Mouse (Mus musculus) erythroblast, adult 5-6 weeks (primary cell): ENCODE data around the gene Map2k5. TPM values are rescaled to one million over a fixed set of nuclear protein-coding genes. Genes with fewer than 3 reads are reported as not detected.

Experiments used
- ATAC-seq: replicated peaks from 2 replicates; pipeline ENCODE4 v1.8.0; 2016; ENCODE audit warnings: moderate number of reproducible peaks, mild to moderate bottlenecking, moderate TSS enrichment, inconsistent platforms; ENCODE audit not compliant: poor library complexity, low FRiP score, severe bottlenecking
- total RNA-seq, 2 experiments: library from RNA; stranded (forward) in 1 of 2; stranded (reverse) in 1 of 2; fragments of 150-400 nt in 1 of 2; fragments of 200-764, 138-1000 nt in 1 of 2; gene quantifications; 2 replicates each; pipeline versions ENCODE4 v1.2.3 to v1.2.4; 2015 to 2017; ENCODE audit warnings: low replicate concordance in 2 of 2

Gene Map2k5
- total RNA-seq, 2 experiments from 2014 or later = 3.1 to 4.6 TPM

DNA sequence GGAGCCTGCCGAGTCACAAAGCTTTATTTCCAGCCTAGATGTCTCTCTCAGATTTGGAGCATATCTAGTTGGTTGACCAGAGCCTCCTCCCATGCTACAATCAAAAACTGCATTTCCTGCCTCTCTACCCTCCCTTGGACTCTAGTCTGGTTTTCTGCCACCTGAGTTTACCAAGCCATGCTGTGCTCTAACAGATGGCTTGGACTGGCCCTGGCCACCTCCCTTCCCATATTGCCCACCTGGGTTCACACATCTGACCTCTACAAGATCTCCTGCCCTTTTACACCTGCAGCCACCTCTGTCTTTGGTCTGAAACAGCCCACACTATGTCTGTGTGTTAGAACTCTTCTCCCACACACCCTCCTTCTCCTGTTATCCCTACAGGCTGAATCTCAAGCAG, 29.6 kb downstream of the Map2k5 start:
- ATAC-seq = no peak

DNA sequence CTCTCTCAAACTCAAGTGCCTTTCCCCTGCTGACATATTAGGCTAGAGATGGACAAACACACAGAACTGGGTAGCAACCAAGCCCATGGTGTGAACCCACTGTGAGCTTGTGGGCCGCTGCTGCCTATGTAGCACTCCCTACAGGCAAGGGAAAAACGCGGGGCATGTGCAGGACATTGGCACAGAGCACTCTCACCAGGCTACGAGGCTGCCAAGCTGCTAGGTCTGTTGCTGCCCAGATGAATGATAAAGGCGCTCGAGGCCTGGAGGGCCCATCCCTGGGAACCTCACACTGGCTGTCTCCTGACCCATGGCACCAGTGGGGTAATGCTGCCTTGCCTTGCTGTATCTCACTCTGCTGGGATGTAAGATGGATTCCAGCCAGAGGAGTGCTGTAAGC, 31.7 kb downstream of the Map2k5 start:
- ATAC-seq = 0 out of 2 replicates have a peak, but pooled peaks have one; percentile 20

DNA sequence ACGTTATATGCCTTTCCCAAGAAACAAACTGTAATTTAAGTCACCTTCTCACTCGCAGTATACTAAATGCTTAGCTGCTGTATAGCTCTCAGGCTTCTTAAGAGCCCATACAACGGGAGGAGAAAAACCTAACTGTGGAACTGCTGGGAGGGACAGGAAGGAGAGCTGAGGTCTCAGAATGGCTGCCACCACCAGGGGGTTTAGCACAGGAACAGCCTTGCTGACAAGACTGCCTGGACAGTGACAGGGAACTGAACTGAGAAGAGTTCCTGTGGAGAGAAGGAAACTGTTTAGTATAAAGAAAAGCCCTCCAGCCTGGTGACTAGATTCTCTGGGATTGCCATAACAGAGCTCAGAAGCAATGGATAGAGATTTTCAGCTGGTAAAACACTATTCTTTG, 35.9 kb downstream of the Map2k5 start:
- ATAC-seq = no peak

DNA sequence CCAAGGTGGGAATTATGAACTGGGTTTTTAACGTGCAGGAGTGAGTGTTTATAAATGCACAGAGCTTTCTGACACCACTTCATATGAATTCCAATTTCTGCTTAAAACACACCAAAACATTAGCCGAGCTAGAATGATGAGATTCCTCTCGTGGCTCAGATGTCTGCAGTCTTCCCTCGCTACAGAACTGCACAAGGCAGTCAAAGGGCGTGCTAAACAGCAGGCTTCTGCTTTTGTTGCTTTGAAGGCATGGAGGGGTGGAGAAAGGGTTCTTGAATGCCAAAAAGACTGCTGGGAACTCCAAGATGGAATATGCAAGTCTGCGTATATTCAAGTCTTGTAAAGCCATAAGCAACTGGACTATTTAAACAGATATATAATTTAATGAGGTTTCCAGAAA, 38.4 kb downstream of the Map2k5 start:
- ATAC-seq = no peak

DNA sequence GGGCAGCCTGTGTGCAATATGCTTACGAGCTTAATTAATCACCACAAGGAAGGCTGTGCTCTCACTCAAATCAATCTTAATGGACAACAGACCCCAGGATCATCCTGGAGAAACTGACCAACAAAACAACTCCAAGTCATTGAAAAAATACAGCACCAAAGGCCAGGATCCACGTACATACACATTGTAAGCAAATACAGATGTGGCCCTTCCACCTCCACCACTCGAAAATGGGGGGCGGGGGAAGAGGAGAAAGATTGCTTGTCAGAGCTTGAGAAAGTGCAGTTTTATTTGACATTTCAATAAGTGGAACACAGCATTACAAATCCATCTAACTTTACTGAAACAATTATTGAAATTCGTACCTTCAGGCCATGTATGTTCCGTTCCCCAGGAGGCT, 39.0 kb downstream of the Map2k5 start:
- no peak for ATAC-seq

DNA sequence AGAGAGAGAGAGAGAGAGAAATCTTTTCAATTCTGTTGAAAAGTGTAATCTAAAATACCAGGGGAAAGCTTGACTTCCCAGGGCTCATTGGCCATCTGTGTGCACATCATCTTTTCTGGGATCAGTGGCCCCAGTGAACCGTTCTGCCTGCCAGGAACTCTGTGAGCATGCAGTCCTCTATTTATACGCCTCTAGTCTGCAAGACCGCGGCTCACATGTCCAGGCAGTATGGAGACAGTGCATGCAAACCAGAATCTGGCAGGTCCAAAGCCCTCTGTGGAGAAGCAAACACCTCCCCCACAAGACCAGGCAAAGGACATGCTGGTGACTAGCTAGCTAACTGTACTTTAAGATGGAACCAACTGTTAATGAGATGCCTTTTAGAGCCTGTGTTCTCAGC, 41.9 kb downstream of the Map2k5 start:
- ATAC-seq = no peak

DNA sequence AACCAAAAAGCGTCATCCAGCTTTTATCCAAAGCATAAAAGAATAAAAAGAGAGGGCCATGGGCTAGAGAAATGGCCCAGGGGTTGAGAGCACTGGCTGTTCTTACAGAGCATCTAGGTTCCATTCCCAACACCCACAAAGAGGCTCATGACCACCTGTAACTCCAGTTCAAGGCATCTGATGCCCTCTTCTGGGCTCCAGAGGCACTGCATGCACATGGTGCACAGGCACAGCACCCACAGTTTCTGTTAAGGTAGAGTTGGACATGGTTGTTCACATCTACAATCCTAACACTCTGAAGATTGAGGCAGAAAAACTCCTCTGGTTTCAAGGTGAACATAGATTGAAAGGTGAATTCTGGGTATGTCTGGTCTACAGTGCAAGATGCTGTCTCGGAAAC, 44.6 kb downstream of the Map2k5 start:
- ATAC-seq = no peak

DNA sequence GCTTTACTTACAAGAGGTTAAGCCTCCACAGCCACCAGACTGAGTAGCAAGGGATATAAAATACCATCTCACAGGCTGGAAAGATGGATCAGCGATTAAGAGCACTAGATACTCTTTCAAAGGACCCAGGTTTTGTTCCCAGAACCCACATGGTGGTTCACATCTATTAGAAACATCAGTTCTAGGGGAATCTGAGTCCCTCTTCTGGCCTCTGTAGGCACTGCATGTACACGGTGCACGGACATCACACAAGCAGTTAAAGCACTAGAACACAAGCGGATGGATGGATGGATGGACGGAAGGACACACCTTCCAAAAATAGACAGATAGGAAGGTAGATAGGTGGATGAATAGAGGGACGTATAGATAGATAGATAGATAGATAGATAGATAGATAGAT, 46.5 kb downstream of the Map2k5 start:
- ATAC-seq = no peak

DNA sequence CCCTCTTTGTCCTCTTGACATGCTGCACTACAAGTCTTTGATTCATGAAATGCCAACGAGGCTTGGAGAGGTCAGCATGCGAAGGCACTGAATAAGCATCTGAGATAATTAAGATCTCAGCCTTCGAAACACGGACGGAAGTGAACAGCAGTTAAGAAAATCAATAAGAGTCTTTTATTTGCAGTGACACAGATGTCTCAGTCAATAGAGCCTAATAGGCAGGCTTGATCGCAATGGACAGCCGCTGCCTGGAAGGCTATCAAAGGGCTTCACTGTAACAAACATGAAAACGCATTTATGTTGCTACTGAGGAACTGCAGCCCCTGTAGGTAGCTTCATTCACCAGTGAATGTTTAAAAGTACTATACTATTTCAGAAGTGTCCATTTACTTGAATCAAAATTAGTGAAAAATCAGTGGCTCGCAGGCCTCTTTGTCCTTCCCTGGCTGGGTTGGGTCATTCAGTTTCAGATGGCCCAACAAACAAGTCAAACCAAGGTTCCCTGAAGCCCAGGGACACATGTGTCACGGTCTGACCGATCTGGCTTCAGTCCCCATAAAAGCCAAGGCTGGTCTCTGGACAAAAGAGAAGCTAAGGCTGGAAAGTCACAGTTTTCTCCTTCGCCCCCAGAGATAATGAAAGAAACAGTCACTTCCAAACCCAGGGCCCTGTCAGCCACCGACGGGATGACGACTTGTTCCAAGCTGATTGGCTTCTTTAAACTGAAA, 48.6 kb downstream of the Map2k5 start:
- no peak for ATAC-seq

DNA sequence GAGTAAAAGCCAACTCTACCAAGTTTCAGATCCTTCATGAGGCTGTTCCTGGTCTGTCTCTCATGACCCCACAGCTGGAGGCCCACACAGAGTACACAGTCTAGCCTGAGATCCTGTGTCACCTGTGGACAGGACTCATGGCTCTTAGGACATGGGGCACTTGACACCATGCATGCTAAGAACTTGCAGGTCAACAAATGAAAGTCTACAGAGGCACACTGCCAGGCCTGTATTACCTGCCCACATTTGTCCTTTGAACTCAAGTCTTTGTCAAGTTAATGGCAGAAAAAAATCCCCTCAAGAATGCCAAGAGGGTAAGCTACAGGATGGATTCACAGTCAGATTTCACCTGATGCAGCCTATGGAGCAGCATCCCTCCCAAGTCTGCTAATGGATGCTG, 62.5 kb downstream of the Map2k5 start:
- ATAC-seq = no peak

DNA sequence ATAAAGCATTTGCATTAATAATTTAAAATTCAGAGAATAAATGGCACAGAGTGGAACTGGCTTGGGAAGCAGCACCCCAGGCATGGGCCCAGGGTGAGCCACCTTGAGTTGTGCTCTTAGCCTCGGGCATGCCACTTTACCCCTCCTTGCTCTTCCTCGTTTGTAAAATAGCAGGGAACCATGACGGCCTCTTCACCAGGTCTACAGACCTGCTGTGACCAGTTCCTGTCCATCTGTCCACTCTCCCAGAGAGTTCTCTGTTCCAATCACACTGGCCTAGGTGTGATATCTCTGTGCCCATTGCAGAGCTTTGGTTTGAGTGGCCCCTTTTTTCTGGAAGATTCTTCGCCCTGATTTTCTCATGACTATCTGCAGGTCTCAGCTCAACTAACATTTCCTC, 63.6 kb downstream of the Map2k5 start:
- no peak for ATAC-seq

DNA sequence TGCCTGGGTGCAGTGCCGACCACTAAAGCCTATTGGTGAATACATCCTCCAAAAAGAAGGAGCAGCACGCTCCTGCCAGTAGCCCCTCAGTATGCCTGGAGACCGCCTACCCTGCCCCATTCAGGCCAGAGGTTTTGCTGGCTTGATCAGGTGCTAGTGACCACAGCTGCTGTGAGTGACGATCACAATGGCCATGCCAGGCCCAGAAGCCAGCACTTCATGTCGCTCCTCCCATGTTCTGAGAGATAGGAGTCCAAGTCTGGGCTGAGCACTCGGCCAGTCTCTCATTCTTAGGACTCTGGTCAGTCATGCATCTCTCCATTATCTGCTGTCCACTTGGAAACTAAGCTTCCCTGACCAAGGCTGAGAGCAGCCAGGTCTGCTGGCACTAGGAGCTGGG, 67.7 kb downstream of the Map2k5 start:
- no peak for ATAC-seq

DNA sequence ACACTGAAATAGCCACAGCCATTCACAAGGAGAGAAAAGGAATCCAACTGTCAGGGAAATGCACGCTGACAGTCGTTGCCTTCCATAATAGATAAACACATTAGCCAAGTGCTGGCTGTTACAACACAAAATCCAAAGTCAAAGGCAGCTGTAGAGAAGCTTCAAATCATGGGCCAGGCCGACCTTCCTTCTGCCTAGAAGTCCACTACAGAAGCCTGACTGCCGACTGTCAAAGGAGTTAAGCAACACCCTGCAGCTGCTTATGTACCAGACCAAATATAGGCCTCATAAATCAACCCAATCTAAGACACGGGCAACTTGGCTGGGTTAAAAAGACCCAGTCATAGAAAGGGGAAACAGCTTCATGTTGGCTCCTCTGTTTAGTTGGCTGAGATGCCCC, 68.7 kb downstream of the Map2k5 start:
- ATAC-seq = no peak

DNA sequence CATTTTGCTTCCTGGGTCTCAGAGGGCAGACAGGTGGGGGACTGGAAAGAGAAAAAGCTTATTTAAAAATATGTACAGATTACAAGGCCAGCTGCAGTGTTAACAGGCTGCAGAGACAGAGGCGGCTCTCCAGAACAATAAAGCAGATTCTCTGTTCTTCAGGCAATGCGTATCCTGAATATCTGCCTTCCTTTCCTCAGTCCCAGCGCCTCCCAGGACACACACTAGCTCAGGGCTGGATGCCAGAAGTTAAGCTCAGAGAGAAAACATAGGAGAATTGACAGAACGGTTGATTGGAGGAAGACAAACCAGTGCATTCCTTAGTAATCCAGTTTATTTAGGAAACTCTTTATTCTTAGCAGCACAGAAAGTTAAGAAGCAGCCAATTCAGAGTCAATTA, 69.3 kb downstream of the Map2k5 start:
- ATAC-seq = no peak

DNA sequence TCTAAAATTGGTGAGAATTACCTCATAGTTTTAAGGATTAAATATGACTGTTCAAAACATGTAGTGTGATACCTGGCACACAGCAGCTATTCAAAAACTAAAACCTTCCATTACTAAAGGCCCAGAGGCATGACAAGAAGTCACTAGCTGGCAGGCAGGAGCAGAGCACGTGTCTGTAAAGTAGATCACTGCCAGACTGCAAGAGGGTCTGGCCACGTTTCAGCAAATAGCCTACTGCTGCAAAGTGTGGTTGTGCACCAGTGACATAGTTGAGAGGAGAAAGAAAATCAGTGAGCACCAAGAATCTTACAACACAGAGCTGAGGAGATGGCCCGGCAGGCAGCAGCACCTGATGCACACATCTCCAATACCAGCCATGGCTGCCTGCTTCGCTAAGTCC, 75.2 kb downstream of the Map2k5 start:
- no peak for ATAC-seq

DNA sequence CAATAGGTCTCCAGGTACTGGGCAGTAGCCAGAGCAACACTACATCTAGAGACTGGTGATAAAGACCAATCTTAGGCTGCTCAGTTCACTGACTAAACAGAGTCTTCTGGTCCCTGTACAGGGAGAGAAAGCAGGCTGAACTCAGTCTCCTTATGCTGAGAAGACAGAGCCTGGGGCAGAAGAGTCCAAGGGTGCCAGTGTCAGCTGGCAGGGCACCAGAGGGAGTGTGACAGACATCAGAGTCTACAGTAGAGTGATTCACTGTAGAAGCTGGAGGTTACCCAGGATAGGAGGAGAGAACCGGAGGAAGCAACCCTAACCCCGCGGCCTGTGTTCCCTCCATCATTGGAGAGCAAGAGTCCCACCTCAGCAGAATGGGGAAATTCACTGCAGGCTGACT, 79.0 kb downstream of the Map2k5 start:
- ATAC-seq = no peak

DNA sequence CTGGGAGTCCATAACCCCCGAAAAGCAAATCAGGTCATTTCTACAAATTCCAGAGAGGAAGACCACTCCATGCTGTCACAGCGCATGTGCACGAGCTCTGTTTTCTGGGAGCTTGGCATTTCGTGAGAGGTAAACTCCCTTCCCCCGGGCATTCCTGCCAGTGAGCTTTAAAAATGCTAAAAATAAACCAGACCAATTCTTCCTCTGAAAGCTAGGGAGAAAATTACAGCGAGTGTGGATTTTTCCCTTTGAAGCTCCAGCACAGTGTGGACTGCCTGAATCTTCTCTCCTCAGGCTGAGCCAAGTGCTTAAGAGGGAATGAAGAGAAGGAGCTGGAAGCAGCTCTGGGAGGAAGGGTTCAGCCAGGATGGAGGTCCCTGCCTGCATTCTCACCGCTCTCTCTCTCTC, 82.1 kb downstream of the Map2k5 start:
- no peak for ATAC-seq

DNA sequence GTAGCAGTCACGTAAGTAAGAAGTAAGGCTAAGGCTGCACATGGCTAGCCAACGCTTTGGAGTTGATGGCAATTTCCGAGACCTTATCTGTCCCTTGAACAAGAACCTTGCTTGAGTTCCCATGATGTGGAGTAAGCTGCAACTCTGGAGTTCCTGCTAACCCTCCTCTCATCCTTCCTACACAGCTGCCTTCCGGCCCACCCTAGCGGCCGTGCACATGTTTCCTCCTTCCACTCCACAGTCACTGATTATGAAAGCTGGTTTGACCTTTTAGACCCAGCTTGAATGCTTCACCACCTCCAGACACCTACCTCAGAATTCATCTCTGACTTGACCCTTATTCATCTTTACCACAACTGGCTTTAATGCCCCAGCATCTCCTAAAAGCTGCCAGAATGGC, 82.9 kb downstream of the Map2k5 start:
- no peak for ATAC-seq

DNA sequence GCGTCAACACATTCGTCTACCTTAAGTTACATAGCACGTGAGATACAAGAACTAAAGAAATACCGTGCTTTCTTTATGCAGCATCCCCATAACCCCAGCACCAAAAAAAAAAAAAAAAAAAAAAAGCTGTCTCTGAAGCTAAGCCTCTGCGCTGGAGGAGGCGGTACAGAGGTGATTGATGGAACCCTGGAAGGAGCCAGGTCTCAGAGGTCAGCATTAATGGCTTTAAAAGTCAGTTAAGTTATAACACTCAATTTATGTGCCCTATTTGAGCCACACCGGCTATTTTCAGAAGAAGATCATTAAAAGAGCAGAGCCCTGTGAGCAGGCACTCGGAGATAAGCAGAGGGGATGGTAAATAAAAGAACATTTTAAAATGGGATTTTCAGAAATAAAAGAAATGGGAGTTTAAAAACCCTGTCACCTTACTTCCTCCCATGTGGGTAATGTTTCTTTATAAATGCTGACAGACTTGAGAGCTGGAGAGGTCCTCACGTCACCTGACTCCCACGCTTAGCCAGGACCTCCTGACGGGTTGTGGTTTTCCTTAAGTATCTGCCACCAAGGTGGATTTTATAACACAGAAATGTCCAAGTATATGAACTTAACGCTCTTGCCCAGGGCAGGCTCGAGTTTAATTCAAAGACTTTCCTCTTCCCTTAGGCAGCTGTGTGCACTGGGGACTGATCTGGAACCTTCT, 83.8 kb downstream of the Map2k5 start:
- no peak for ATAC-seq

DNA sequence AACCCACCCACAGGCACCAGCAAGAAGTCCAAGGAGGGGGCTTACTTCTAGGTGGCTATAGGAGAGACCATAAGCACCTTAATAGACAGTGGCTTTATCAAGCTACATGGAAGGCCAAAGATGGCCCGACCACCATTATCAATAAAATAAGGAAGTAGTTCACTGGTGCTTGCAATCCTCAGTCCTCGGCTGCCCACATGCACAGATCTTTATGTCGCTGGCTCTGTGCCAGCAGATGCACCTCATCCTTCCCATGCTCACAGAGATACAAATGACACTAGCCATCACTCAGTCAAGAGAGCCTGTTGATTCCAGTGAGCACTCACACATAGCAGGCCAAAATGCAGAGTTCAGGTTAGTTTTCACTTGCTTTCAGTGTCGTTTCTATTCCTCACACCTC, 89.0 kb downstream of the Map2k5 start:
- no peak for ATAC-seq

DNA sequence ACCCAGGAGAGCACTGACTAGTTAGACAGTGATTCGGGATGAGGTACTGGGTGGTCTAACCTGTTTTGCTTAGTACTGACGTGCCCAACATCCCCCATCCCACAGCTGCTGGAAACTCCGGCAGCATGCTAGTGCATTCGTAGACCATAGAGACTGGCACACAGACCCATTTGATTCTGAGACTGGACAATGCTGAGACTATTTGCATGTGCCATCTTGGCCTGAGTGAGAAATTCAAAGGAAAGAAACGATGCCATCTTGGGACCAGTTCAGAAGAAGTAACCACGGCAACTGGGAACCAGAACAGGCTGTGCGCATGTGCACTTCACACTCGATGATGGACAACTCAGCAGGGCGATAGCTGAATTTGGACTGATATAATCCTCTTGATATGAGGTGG, 93.3 kb downstream of the Map2k5 start:
- no peak for ATAC-seq

DNA sequence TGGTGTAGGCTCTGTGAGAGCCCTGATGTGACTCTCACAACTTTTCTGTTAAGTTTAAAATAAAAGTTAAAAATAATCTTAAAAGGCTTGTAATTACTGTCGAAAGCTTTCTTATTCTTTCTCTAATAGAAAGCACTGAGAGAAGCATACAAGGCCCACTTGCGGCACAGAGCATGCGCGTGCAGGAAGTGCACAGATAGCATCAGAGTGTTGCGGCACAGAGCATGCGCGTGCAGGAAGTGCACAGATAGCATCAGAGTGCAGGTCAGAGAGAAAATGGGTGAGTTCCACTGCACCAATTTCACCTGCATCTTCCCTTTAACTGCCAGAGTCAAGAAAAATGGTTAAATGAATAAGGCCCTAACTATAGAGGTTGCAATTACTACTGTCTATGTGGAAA, 95.7 kb downstream of the Map2k5 start:
- no peak for ATAC-seq
